Mouse (Mus musculus) cortical plate, adult 2 months (tissue): Measurements from ENCODE around the gene Pla2g15. TPM values are rescaled to one million over a fixed set of nuclear protein-coding genes. Genes with fewer than 3 reads are reported as not detected.

Experiments
- H3K27ac ChIP-seq: fragments of 200-500 bp; 2 replicates; pipeline ENCODE4 v1.5.1; 2012; ENCODE audit warnings: low read length, control low read depth, inconsistent platforms; ENCODE audit not compliant: insufficient read depth
- H3K4me1 ChIP-seq: fragments of 200-500 bp; 2 replicates; pipeline ENCODE4 v1.6.1; 2011; ENCODE audit warnings: low read length; ENCODE audit not compliant: control insufficient read depth, insufficient read depth
- H3K4me3 ChIP-seq: fragments of 200-500 bp; 2 replicates; pipeline ENCODE4 v1.5.1; 2011; ENCODE audit warnings: mild to moderate bottlenecking, low read length, control low read depth; ENCODE audit not compliant: insufficient read depth
- CTCF ChIP-seq: fragments of 200-500 bp; IDR thresholded peaks from 2 replicates; pipeline ENCODE4 v1.5.1; 2011; ENCODE audit warnings: mild to moderate bottlenecking, control low read depth, low read length; ENCODE audit not compliant: insufficient read depth; ENCODE audit errors: extremely low read depth
- POLR2A ChIP-seq: fragments of 200-500 bp; IDR thresholded peaks from 2 replicates; pipeline ENCODE4 v1.6.1; 2011; ENCODE audit warnings: mild to moderate bottlenecking, low read length, control low read depth; ENCODE audit not compliant: insufficient read depth; ENCODE audit errors: extremely low read depth
- polyA plus RNA-seq: library from polyadenylated mRNA; depleted of rRNA; stranded (reverse); fragments of >200 nt; gene quantifications from 2 replicates; pipeline ENCODE4 v1.2.3, GENCODE M21; 2012

Gene Pla2g15
- polyA plus RNA-seq, 1 experiment = 19.9 TPM

DNA sequence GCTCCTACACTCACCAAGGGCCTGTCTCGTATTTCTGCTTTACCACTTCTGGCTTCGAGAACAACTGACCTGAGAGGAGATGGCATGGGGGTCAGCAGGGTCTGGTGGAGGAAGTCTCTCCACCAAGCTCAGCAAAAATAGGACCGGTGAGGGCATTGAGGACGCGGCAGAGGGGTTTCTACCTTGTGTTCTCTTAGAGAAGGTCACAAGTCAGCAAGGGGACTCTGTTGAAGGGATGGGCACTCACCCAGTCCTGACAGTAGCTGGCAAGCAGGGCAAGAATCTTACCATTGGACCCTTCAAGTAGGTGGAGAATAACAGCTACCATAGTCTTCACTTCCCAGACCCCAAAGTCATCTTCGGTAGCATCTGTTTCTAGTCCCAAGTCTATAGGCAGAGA lies 16.3 kb upstream of the Pla2g15 start:
- Histone ChIP-seq H3K4me3 (no peak overlapping the region), H3K27ac (no peak overlapping the region), H3K4me1 (no peaks in the 10 kb centered on the region)
- TF ChIP-seq CTCF (no peak), POLR2A (no peak)

DNA sequence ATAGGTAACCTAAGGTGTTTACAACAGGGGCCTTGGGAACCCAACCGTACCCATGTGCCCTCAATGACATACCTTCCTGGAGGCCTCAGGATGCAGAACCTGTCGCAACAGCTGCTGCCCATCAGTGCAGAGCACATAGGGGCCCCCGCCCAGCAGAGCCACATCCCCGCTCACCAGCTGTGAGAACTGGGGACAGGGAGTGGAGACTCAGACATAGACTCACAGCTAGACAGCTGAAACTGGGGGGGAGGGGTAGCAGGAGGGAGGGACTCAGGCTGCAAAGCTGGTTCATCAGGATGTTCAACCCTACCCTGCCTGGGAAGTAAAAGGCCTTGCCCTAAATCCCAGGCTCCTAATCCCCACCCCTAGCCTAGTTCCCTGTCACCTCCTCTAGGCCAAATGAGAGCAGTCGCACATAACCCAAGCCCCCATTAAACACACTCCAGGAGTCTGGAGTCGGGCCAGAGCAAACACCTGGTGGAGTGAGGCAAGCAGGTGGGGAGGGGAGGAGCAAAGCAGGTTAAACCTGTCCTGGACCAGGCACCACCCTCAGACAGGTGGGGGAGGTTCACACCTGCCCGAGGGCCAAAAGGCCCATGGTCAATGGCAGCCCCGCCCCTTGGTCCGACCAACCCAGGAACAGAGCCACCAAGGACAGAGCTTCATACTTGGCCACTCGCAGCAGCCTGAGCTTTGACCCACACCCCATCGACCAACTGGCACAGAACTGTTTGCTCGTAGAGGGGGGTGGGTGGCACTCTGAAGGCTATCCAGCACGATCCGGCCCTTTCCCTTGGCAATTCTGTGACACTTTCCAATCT lies 15.2 kb upstream of the Pla2g15 start:
- Histone ChIP-seq H3K27ac (no peak overlapping the region), H3K4me3 (no peak overlapping the region), H3K4me1 (no peaks in the 10 kb centered on the region)
- no peak for TF ChIP-seq CTCF
- no peak for TF ChIP-seq POLR2A

DNA sequence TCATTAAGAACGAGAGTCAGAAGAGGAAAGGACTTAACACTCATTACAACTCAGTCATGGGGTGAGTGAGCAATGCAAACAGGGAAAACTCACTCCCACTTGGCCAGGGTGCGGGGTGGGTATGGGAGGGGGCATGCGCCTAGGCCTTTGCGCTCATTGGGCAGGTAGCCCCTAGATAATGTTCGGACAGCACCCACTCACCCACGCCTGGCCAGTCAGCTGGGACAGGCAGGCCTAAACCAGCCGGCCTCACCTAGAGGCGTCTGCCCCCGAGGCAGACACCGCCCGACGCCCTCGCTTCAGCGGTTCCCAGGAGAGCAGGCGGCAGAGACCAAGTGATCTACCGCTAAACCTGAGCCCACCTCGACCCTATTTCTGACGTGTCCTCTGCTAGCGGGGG lies 14.5 kb upstream of the Pla2g15 start:
- no peaks in the 10 kb centered on the region for H3K4me1 ChIP-seq
- H3K27ac ChIP-seq = no peak overlapping the region
- no peak for TF ChIP-seq CTCF
- no peak for TF ChIP-seq POLR2A
- H3K4me3 ChIP-seq = no peak overlapping the region

DNA sequence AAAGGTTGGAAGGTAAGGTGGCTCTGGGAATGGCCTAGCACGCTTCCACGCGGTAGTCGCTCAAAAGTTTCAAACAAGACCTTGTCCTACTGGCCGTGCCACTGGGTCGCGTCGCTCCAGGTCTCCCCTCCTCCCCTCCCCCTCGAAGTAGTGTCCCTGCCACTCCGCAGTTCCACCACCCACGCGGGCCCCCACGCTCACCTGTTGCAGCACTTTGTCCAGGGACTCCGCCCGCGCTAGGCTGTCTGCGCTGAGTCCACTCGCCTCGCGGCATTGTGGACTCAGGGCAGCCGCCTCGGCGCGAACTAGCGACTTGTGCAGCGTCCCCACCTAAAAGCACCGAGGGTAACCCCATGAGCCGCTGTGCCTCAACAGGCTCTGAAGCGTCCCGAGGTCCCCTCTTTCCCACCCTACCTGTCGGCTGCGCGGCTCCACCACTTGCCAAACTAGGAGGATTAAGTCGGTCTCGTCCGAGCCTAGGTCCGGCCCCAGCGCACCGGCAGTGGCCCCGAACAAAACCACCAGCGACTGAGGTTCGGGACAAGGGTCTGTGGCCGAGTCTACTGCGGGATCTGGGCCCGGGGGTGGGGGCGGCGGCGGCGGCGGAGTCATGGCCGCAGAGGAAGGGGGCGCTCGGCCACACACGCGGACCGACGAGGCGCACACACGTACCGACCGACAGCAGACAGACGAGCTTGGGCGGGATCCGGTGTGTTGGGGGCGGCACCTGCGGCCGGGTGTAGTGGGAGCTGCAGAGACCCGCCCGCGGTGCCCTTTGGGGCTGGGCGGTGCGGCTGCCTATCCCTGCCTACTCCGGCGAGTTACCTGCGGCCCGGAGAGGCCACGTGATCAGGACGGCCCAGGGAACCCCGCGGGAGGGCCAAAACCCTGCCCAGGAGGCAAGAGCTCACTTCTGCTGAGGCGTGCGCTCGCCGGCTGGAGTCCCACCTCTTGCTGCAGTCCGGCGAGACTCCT lies 13.8 kb upstream of the Pla2g15 start, which contains the start of gene Esrp2:
Esrp2 (minus strand) TSS at position 819 of the 975 bp plus-strand sequence.
- H3K27ac ChIP-seq = no peak within 1 kb of the TSS
- TF ChIP-seq CTCF (no peak), POLR2A (no peak)
- H3K4me3 ChIP-seq = peak within 1 kb of the TSS; percentile 40; the same call in 1 of the 2 replicates
- H3K4me1 ChIP-seq = no peaks in the 10 kb centered on the region

DNA sequence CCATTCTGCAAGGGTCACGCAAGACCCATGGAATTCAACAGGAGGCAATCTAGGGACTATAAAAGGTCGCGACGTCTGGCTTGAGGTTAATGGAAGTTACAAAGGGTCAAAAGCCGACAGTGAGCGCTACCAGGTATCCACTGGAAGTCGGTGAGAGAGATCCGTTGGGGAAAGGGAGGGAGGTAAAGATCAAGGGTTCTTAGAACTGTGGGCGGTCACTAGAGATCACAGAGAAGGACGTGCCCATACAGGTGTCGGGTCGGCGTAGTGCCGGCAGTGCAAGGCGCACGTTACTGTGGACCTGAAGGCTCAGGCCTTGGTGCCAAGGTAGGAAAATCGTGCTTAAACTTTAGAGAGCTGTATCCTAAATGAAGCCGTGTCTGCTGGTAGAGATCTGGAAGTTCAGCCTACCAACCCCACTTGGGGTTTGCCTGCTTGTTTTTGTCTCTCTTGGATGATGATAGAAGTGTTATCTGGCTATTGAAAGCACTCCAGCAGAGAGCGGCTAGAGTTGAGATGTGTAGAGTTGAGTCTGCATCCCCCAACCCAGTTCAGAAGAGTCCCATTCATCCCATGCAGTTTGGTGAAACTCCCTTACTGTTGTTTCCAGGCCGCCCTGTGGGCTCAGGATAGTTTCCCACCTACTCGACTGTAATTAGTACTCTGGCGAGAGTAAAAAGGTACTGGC lies 12.8 kb upstream of the Pla2g15 start:
- Histone ChIP-seq H3K27ac (no peak overlapping the region), H3K4me1 (no peaks in the 10 kb centered on the region), H3K4me3 (peak overlapping the region; percentile 40; the same call in 1 of the 2 replicates)
- no peak for TF ChIP-seq CTCF
- no peak for TF ChIP-seq POLR2A

DNA sequence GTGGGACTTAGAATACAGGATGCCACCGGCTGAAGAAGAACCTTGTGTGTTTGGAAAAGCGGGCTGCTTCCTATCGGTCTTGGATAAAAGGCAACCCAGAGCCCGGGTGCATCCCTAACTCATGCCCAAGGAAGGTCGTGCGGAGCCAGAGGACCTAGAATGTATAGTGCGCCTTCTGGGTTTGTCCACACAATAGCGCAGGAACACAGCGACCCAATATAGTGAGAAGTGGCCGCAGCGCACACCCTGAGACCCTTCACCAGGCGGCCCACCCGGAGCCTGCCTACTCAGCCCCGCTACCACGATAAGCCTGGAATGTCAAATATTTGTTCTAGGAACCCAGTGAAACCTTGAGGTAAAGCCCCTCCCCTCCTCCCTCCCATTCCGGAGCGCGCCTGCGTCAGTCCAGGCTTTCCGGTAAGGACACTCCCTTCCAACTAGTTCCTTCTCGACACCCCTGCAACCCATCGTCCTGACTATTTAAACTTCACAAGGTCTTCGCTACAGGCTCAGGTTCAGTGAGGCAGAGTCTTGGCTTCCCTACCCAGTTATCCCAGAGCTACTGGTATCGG lies 12.2 kb upstream of the Pla2g15 start:
- H3K27ac ChIP-seq = no peak overlapping the region
- peak overlapping the region; percentile 40 for H3K4me3 ChIP-seq
- no peaks in the 10 kb centered on the region for H3K4me1 ChIP-seq
- TF ChIP-seq POLR2A (peak; percentile 42; the same call in 1 of the 2 replicates), CTCF (no peak)

DNA sequence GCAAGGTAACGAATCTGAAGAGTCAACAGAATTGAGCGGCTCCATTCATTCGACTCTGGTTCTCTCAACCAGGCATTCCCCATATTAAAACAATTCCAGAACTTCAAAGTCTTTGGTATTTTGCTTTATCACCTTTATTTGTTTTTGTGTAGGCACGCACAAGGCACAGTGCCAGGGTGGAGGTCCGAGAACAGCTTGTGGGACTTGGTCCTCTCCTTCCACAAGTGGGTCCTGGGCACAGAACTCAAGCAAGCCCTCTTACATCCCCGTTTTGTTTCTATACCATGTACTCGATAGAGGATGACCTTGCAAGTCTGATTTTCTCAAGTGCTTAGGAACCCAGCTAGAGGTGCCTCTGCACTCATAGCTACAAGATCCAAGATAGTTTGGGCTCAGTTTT lies 11.6 kb upstream of the Pla2g15 start:
- Histone ChIP-seq H3K27ac (no peak overlapping the region), H3K4me3 (peak overlapping the region; percentile 40), H3K4me1 (no peaks in the 10 kb centered on the region)
- TF ChIP-seq CTCF = no peak
- no peak for TF ChIP-seq POLR2A

DNA sequence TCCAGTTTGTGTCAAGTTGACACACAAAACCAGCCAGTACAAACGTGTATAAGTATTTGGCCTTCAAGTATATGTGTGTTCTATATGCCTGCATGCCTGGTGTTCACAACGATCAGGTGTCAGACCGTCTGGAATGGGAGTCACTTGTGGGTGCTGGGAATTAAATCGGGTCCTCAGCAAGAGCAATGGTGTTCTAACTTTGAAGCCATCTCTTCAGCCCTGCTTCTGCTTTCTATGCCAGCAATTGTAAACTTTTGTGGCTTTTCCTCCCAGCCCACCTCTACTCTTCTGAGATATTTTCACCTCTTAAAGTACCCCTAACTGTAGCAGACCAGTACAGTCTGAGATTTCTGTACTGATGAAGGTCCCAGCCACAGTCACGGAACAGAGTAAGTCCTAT lies 10.0 kb upstream of the Pla2g15 start:
- H3K27ac ChIP-seq = no peak overlapping the region
- no peaks in the 10 kb centered on the region for H3K4me1 ChIP-seq
- no peak for TF ChIP-seq POLR2A
- H3K4me3 ChIP-seq = no peak overlapping the region

DNA sequence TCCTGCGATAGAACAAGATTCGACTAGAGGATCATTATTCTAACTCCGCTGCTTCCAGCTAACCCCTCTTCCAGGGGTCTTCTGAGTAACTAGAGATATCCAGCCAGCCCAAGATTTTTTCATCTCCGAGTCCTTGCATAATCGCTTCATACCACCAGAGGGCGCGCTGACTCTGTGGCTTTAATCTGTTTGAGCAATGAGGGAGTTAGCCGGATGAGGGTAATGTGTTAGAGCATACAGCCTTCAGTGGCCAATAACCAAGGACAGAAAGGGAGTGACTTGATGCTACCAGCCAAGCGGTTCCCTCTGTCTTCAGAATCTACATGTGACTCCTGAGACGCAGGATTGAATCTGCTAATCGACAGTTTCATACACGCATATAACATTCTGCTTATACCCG lies 9.4 kb upstream of the Pla2g15 start:
- Histone ChIP-seq H3K4me1 (no peaks in the 10 kb centered on the region), H3K4me3 (no peak overlapping the region), H3K27ac (no peak overlapping the region)
- TF ChIP-seq POLR2A (no peak), CTCF (peak; percentile 90)
